Mouse (Mus musculus) myocyte (in vitro differentiated cells): ENCODE measurements around the gene Zc3h18. TPM values are rescaled to one million over a fixed set of nuclear protein-coding genes. Genes with fewer than 3 reads are reported as not detected.

ENCODE experiments used
- H3K27me3 ChIP-seq: one replicate; pipeline ENCODE4 v1.6.1; 2011; ENCODE audit not compliant: control insufficient read depth, insufficient read depth, insufficient read length
- H3K36me3 ChIP-seq: one replicate; pipeline ENCODE4 v1.6.1; 2011; ENCODE audit not compliant: control insufficient read depth, insufficient read depth
- H3K4me2 ChIP-seq: one replicate; pipeline ENCODE4 v1.6.1; 2011; ENCODE audit warnings: low read depth, control low read depth
- H3K4me3 ChIP-seq: one replicate; pipeline ENCODE4 v1.5.1; 2011; ENCODE audit warnings: mild to moderate bottlenecking, control low read depth, moderate library complexity
- H3K79me2 ChIP-seq: one replicate; pipeline ENCODE4 v1.6.1; 2011; ENCODE audit not compliant: control insufficient read depth, insufficient read depth
- H3ac ChIP-seq: one replicate; pipeline ENCODE4 v1.6.1; 2011; ENCODE audit not compliant: control insufficient read depth, insufficient read length
- CEBPB ChIP-seq: IDR thresholded peaks from 2 replicates; pipeline ENCODE4 v1.6.1; 2011; ENCODE audit warnings: mild to moderate bottlenecking, moderate library complexity; ENCODE audit not compliant: poor library complexity, insufficient read depth, severe bottlenecking
- E2F4 ChIP-seq: IDR thresholded peaks from one replicate; pipeline ENCODE4 v1.6.1; 2011; ENCODE audit warnings: mild to moderate bottlenecking, control low read depth, moderate library complexity; ENCODE audit not compliant: insufficient read depth
- MAX ChIP-seq: IDR thresholded peaks from one replicate; pipeline ENCODE4 v1.6.1; 2011; ENCODE audit warnings: low read depth, mild to moderate bottlenecking, control low read depth
- MYOD1 ChIP-seq, 3 experiments: IDR thresholded peaks; one replicate each; pipeline ENCODE4 v1.6.1; 2011; ENCODE audit warnings: control low read depth in 2 of 3, low read depth in 2 of 3, mild to moderate bottlenecking in 2 of 3, moderate library complexity in 1 of 3; ENCODE audit not compliant: insufficient read length in 2 of 3, control insufficient read depth in 1 of 3
- MYOG ChIP-seq, 3 experiments: IDR thresholded peaks; one replicate each; pipeline ENCODE4 v1.6.1; 2011; ENCODE audit warnings: control low read depth in 2 of 3, low read depth in 2 of 3, mild to moderate bottlenecking in 2 of 3; ENCODE audit not compliant: insufficient read length in 2 of 3, control insufficient read depth in 1 of 3, insufficient read depth in 1 of 3
- POLR2A ChIP-seq: IDR thresholded peaks from one replicate; pipeline ENCODE4 v1.6.1; 2011; ENCODE audit warnings: low read depth, mild to moderate bottlenecking, control low read depth, moderate library complexity; ENCODE audit not compliant: insufficient read length
- POLR2AphosphoS2 ChIP-seq: IDR thresholded peaks from one replicate; pipeline ENCODE4 v1.6.1; 2011; ENCODE audit warnings: low read depth, control low read depth; ENCODE audit not compliant: insufficient read length
- REST ChIP-seq: IDR thresholded peaks from one replicate; pipeline ENCODE4 v1.6.1; 2011; ENCODE audit warnings: mild to moderate bottlenecking, control low read depth, moderate library complexity; ENCODE audit not compliant: insufficient read depth, insufficient read length
- SRF ChIP-seq: IDR thresholded peaks from one replicate; pipeline ENCODE4 v1.6.1; 2011; ENCODE audit warnings: low read depth; ENCODE audit not compliant: control insufficient read depth, insufficient read length
- TCF12 ChIP-seq: IDR thresholded peaks from one replicate; pipeline ENCODE4 v1.6.1; 2011; ENCODE audit warnings: mild to moderate bottlenecking, control low read depth; ENCODE audit not compliant: poor library complexity, insufficient read depth, severe bottlenecking
- TCF3 ChIP-seq: IDR thresholded peaks from one replicate; pipeline ENCODE4 v1.6.1; 2011; ENCODE audit warnings: low read depth, control low read depth; ENCODE audit not compliant: insufficient read length
- USF1 ChIP-seq: IDR thresholded peaks from one replicate; pipeline ENCODE4 v1.6.1; 2011; ENCODE audit warnings: low read depth, mild to moderate bottlenecking, control low read depth, moderate library complexity
- polyA plus RNA-seq: library from polyadenylated mRNA; unstranded; fragments of >200 nt; fragmentation: generic; extraction: Trizol; gene quantifications from one replicate; pipeline ENCODE4 v1.2.1, GENCODE M21; 2012; ENCODE audit warnings: missing spikeins

The Zc3h18 gene
- polyA plus RNA-seq, 1 experiment, result 28.8 TPM

DNA sequence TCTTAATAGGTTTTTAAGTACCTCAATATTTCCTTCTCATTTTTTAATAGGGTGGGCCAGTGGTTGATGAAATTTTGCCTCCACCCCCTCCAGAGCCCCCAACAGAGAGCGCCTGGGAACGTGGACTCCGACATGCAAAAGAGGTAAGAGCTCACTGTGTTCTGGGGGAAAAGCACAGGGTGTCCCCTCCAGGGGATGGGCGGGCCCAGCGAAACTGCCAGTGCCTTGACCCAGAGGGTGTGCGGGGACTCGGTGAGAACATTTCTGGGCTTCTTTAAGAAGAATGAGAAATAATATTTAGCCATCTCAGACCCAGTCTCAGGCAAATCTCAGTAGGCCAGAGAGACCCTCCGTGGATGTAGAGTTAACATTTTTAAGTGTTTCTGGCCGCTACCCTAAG lies 21.8 kb downstream of the Zc3h18 start:
- H3K4me2 ChIP-seq, result no peak overlapping the region
- H3K27me3 ChIP-seq, result no peaks in the 10 kb centered on the region
- H3K4me3 ChIP-seq, result no peak overlapping the region
- H3K36me3 ChIP-seq, result peaks cover 37% of the 10 kb centered on the region
- no peaks in the 10 kb centered on the region for H3K79me2 ChIP-seq
- no peak overlapping the region for H3ac ChIP-seq
- TF ChIP-seq POLR2A, result no peak

DNA sequence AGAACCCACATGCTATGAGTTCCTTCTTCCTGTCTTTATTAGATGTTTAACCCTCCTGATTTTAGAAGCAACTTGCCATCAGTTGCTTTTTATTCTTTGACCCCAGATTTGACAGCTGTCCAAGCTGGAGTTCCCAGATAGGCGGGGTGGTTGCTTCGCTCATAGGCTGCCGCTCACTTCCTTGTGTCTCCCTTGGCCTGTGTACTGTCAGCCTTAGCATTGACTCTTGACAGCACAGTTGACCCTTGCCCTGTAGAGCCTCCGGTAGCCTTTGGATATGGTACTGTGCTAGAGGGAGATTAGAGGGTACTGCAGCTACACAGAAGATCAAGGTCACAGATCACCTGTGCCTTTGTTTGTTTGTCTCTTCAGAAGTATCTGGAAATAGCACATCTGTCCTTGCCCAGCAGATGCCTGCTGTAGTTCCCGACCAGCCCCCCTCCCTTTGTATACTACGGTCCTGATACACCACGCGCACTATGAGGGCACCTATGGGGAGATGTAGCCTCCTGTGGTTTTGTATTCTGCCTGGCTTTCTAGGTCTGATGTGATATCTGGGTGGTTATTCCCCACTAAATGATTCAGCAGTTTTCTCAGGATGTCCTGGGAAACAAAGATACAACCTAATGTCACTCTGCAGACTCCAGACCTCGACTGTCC lies 28.9 kb downstream of the Zc3h18 start:
- Histone ChIP-seq H3K36me3 (peaks cover 72% of the 10 kb centered on the region), H3K79me2 (no peaks in the 10 kb centered on the region), H3K4me3 (no peak overlapping the region), H3ac (no peak overlapping the region), H3K4me2 (no peak overlapping the region), H3K27me3 (no peaks in the 10 kb centered on the region)
- no peak for TF ChIP-seq TCF3
- TF ChIP-seq USF1, result no peak
- TF ChIP-seq TCF12, result no peak
- no peak for TF ChIP-seq MAX
- no peak for TF ChIP-seq CEBPB
- no peak for TF ChIP-seq POLR2A
- TF ChIP-seq MYOD1 (IDR thresholded peaks at IDR 0.05; ENCODE audit: control insufficient read depth in 1 of 3, insufficient read length in 2 of 3, low read depth in 2 of 3), result no peak
- no peak for TF ChIP-seq SRF
- no peak for TF ChIP-seq REST
- TF ChIP-seq POLR2AphosphoS2, result no peak
- no peak for TF ChIP-seq E2F4
- TF ChIP-seq MYOG (IDR thresholded peaks at IDR 0.05; ENCODE audit: control insufficient read depth in 1 of 3, insufficient read depth in 1 of 3, insufficient read length in 2 of 3, low read depth in 2 of 3), result no peak

DNA sequence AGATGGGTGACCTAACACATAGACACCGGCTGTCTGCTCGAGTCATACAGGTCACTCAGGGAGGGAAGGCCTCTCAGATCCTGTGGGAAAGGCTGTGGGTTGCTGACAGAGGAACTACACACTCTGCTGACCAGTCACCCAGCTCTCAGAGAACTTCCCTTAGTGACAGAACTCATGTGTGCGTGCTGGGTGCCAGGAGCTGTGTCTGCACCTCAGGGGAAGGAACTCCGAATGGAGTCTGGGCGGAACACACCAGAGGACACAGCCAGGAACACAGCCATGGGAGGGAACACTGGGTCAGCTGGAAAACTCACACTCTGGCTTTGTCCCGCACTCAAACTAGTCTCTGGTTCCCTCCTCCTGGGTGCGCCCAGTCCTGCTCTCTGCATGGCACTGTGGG lies 31.3 kb downstream of the Zc3h18 start:
- no peak for TF ChIP-seq USF1
- TF ChIP-seq MAX, result no peak
- TF ChIP-seq E2F4, result no peak
- TF ChIP-seq POLR2A, result no peak
- TF ChIP-seq SRF, result no peak
- TF ChIP-seq CEBPB, result no peak
- TF ChIP-seq TCF3, result no peak
- Histone ChIP-seq H3K79me2 (no peaks in the 10 kb centered on the region), H3K4me3 (no peak overlapping the region), H3ac (no peak overlapping the region), H3K27me3 (no peaks in the 10 kb centered on the region), H3K36me3 (peaks cover 63% of the 10 kb centered on the region), H3K4me2 (no peak overlapping the region)

DNA sequence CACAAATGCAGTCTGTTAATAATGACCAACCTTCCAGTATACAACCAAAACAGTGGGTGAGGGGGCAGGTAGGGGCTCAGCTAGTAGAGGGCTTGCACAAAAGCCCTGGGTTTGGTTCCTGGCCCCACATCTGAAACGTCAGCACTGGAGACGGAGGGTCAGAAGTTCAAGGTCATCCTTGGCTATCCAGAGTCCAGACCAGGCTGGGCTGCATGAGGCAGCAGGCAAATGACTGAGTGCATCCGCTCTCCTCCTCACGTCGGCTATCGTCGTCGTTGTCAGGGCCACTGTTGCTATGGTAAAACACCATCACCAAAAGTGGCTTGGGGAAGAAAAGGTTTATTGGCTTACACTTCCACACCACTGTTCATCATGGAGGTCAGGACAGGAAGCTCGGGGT lies 37.9 kb downstream of the Zc3h18 start:
- Histone ChIP-seq H3ac (no peak overlapping the region), H3K4me3 (no peak overlapping the region), H3K79me2 (no peaks in the 10 kb centered on the region), H3K27me3 (no peaks in the 10 kb centered on the region), H3K4me2 (no peak overlapping the region), H3K36me3 (peaks cover 19% of the 10 kb centered on the region)
- TF ChIP-seq REST (no peak), E2F4 (no peak), USF1 (no peak), POLR2A (no peak), MYOG (IDR thresholded peaks at IDR 0.05; ENCODE audit: control insufficient read depth in 1 of 3, insufficient read depth in 1 of 3, insufficient read length in 2 of 3, low read depth in 2 of 3) (no peak), SRF (no peak), POLR2AphosphoS2 (no peak), MYOD1 (IDR thresholded peaks at IDR 0.05; ENCODE audit: control insufficient read depth in 1 of 3, insufficient read length in 2 of 3, low read depth in 2 of 3) (no peak), MAX (no peak), TCF3 (no peak), CEBPB (no peak), TCF12 (no peak)

DNA sequence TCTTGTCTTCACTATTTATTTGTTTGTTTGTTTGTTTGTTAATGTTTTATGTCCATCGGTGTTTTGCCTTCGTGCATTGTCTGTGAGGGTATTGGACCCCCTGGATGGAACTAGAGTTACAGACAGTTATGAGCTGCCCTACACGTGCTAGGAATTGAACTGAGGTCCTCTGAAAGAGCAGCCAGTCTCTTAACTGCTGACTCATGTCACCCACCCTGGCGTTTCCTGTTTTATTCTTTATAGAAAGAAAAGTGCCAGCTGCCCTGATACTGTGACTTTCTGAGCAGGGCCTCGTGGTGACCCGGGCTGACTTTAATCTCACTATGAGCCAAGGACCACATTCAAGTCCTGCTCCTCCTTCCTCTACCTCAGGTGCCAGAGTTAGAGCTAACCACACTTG lies 39.1 kb downstream of the Zc3h18 start:
- H3ac ChIP-seq, result no peak overlapping the region
- no peak overlapping the region for H3K4me3 ChIP-seq
- no peak for TF ChIP-seq E2F4
- no peak for TF ChIP-seq MYOG (IDR thresholded peaks at IDR 0.05; ENCODE audit: control insufficient read depth in 1 of 3, insufficient read depth in 1 of 3, insufficient read length in 2 of 3, low read depth in 2 of 3)
- TF ChIP-seq SRF, result no peak
- no peak for TF ChIP-seq POLR2A
- TF ChIP-seq POLR2AphosphoS2, result no peak
- TF ChIP-seq TCF12, result no peak
- TF ChIP-seq MAX, result no peak
- TF ChIP-seq MYOD1 (IDR thresholded peaks at IDR 0.05; ENCODE audit: control insufficient read depth in 1 of 3, insufficient read length in 2 of 3, low read depth in 2 of 3), result no peak
- TF ChIP-seq TCF3, result no peak
- TF ChIP-seq USF1, result no peak
- no peak for TF ChIP-seq CEBPB
- no peak for TF ChIP-seq REST

More for the DNA sequence above, 39.1 kb downstream of the Zc3h18 start:
- no peak overlapping the region for H3K4me2 ChIP-seq
- no peaks in the 10 kb centered on the region for H3K79me2 ChIP-seq
- no peaks in the 10 kb centered on the region for H3K27me3 ChIP-seq
- peaks cover 6% of the 10 kb centered on the region for H3K36me3 ChIP-seq
